Mouse (Mus musculus): ENCODE results near the gene Rdh11.

GRCm38 (mm10) chr12:79235485-79236080, 43.5 kb upstream of the Rdh11 start:
- TF ChIP-seq GATA1 (IDR thresholded peaks at IDR 0.05; ENCODE audit: low read length), result no peak
- no peak for TF ChIP-seq TAL1 (IDR thresholded peaks at IDR 0.05; ENCODE audit: low read length)

All from erythroblast, embryonic 14.5 days (primary cell).